Comparison of ENCODE assay signal across 30 mouse cellular contexts in the genomic region with DNA sequence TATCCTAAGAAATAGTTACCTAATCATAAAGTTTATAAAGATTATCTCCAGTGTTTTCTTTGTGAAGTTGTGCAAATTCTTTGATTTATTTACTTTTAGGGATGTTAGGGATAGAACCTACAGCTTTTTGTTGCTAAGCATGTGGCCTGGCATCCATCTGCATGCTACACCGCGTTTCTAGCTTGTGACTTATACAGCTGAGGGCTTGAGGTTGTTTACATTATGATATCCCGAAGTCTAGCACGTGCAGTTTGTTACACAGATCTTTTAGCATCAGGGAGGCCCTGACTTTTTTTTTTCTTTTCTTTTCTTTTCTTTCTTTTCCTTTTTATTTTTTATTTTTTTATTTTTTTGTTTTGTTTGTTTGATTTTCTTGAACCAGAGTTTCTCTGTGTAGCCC. TPM values are rescaled to one million over a fixed set of nuclear protein-coding genes. Genes with fewer than 3 reads are reported as not detected.
A peak's percentile ranks its signal among the peaks of the same experiment; 100 is the strongest.
DNase-seq lines count a peak whose midpoint lies in the region; ATAC-seq and TF ChIP-seq lines count a peak whose summit lies in the region.
"Had no signal": no experiment of that assay in that cellular context is flagged by ENCODE, and none has a peak within 500 bp of the region (broad histone marks: within the 10 kb centered on the region; RNA-seq: fewer than 3 reads in every experiment).

No protein-coding gene starts in this region.

- intact Hi-C loops in gastrocnemius, adult 2 months (cut with DNase I), result loop anchor here (5.0 kb wide), 1 partner anchor 57 kb away; a partner anchor contains a TSS
- intact Hi-C loops in gastrocnemius, postnatal 36 days (cut with DNase I), result loop anchor here (5.0 kb wide), 1 partner anchor 87 kb away; no protein-coding TSS in a partner anchor
- intact Hi-C loops in heart, postnatal 25 days (cut with DNase I), result no loop called here

- WGBS in heart, embryonic 13.5 days, result 32% methylated on average over 4 of the region's 4 CpGs
- 16% methylated on average over 4 of the region's 4 CpGs for WGBS in intestine, embryonic 14.5 days
- WGBS in intestine, embryonic 15.5 days, result 9% methylated on average over 4 of the region's 4 CpGs
- 9% methylated on average over 4 of the region's 4 CpGs for WGBS in stomach, embryonic 14.5 days

- no peak for ATAC-seq in heart, embryonic 13.5 days (ENCODE audit: extremely low read depth, insufficient number of reproducible peaks, low FRiP score, low TSS enrichment)
- ATAC-seq in intestine, embryonic 14.5 days (replicated peaks; ENCODE audit: low FRiP score, low TSS enrichment, low read depth), result no peak
- ATAC-seq in intestine, embryonic 15.5 days, result no peak
- ATAC-seq in stomach, embryonic 14.5 days (ENCODE audit: insufficient number of reproducible peaks, insufficient read depth, low FRiP score, low read depth), result no peak
- ATAC-seq: activated CD4-positive, CD25-positive, alpha-beta regulatory T cell, adult 4 months; forebrain, embryonic 15.5 days; hindbrain, postnatal 0 days; midbrain, embryonic 16.5 days had no signal

- no peaks in the 10 kb centered on the region for H3K27me3 ChIP-seq in heart, embryonic 13.5 days (replicated peaks)
- no peaks in the 10 kb centered on the region for H3K27me3 ChIP-seq in intestine, embryonic 14.5 days (replicated peaks; ENCODE audit: control insufficient read depth, insufficient read depth, low read length)
- no peaks in the 10 kb centered on the region for H3K27me3 ChIP-seq in intestine, embryonic 15.5 days (replicated peaks)
- H3K27me3 ChIP-seq in stomach, embryonic 14.5 days (ENCODE audit: control insufficient read depth, insufficient read depth, low read length), result no peaks in the 10 kb centered on the region
- H3K27me3 ChIP-seq: CH12.LX; embryonic facial prominence, embryonic 13.5 days; forebrain, embryonic 15.5 days; hindbrain, embryonic 12.5 days; liver, embryonic 13.5 days had no signal

- peaks cover 40% of the 10 kb centered on the region for H3K4me1 ChIP-seq in heart, embryonic 13.5 days
- H3K4me1 ChIP-seq in intestine, embryonic 14.5 days (replicated peaks; ENCODE audit: control insufficient read depth, insufficient read depth, low read length), result peaks cover 3% of the 10 kb centered on the region
- no peaks in the 10 kb centered on the region for H3K4me1 ChIP-seq in intestine, embryonic 15.5 days (replicated peaks)
- peaks cover 16% of the 10 kb centered on the region for H3K4me1 ChIP-seq in stomach, embryonic 14.5 days (ENCODE audit: control insufficient read depth, insufficient read depth, low read length)
- H3K4me1 ChIP-seq: embryonic facial prominence, embryonic 13.5 days had no signal

- TF ChIP-seq CTCF in gastrocnemius, adult 2 months (IDR thresholded peaks at IDR 0.05), result no peak

- DNase-seq in gastrocnemius, adult 2 months, result no peak
- DNase-seq in gastrocnemius, postnatal 36 days, result no peak
- no peak for DNase-seq in heart, postnatal 25 days (ENCODE audit: low spot score)
- DNase-seq in intestine, embryonic 14.5 days (ENCODE audit: low spot score), result no peak
- no peak for DNase-seq in frontal cortex, adult 2 months (ENCODE audit: extremely low spot score in 1 of 2, low spot score in 1 of 2)
- DNase-seq: adrenal gland, adult 2 months; adrenal gland, postnatal 36 days; cerebellum, adult 18-20 months; cerebellum, postnatal 10 days; kidney, adult 18-20 months; kidney, postnatal 36 days; layer of hippocampus, postnatal 36 days; left cerebral cortex, postnatal 4 days; liver, embryonic 13.5 days; lung, adult 2 months; right cerebral cortex, postnatal 25 days had no signal

- peak overlapping the region; percentile 53 for H3K4me2 ChIP-seq in heart, embryonic 13.5 days
- 0 out of 2 replicates have a peak overlapping the region, but pooled peaks have one; percentile 7 for H3K4me2 ChIP-seq in intestine, embryonic 14.5 days (ENCODE audit: low read length)
- no peak overlapping the region for H3K4me2 ChIP-seq in intestine, embryonic 15.5 days (replicated peaks)
- no peak overlapping the region for H3K4me2 ChIP-seq in stomach, embryonic 14.5 days (replicated peaks; ENCODE audit: low read depth, low read length)
- H3K4me2 ChIP-seq: embryonic facial prominence, embryonic 13.5 days; forebrain, embryonic 15.5 days; hindbrain, embryonic 12.5 days; liver, embryonic 13.5 days; midbrain, embryonic 11.5 days had no signal

- H3K9me3 ChIP-seq in heart, embryonic 13.5 days, result no peaks in the 10 kb centered on the region
- H3K9me3 ChIP-seq in intestine, embryonic 14.5 days (ENCODE audit: control insufficient read depth, low read length), result no peaks in the 10 kb centered on the region
- no peaks in the 10 kb centered on the region for H3K9me3 ChIP-seq in intestine, embryonic 15.5 days
- no peaks in the 10 kb centered on the region for H3K9me3 ChIP-seq in stomach, embryonic 14.5 days (ENCODE audit: control insufficient read depth, low read depth, low read length)
- H3K9me3 ChIP-seq: embryonic facial prominence, embryonic 13.5 days; forebrain, embryonic 10.5 days; forebrain, embryonic 15.5 days; hindbrain, embryonic 12.5 days; liver, embryonic 13.5 days had no signal

- H3K27ac ChIP-seq in gastrocnemius, adult 2 months, result peak overlapping the region; percentile 90
- peak overlapping the region; percentile 87 for H3K27ac ChIP-seq in heart, embryonic 13.5 days (replicated peaks)
- no peak overlapping the region for H3K27ac ChIP-seq in intestine, embryonic 14.5 days (ENCODE audit: low read depth)
- no peak overlapping the region for H3K27ac ChIP-seq in intestine, embryonic 15.5 days
- peak overlapping the region; percentile 15; the same call in 1 of the 2 replicates for H3K27ac ChIP-seq in stomach, embryonic 14.5 days (ENCODE audit: low read length)
- H3K27ac ChIP-seq: embryonic facial prominence, embryonic 13.5 days; forebrain, embryonic 10.5 days; forebrain, embryonic 15.5 days; hindbrain, embryonic 12.5 days; hindbrain, postnatal 0 days; liver, embryonic 13.5 days had no signal

- H3K4me3 ChIP-seq in gastrocnemius, adult 2 months, result peak overlapping the region; percentile 45
- H3K4me3 ChIP-seq in heart, embryonic 13.5 days, result no peak overlapping the region
- H3K4me3 ChIP-seq in intestine, embryonic 14.5 days (ENCODE audit: low read depth, low read length), result no peak overlapping the region
- H3K4me3 ChIP-seq in intestine, embryonic 15.5 days (replicated peaks), result no peak overlapping the region
- no peak overlapping the region for H3K4me3 ChIP-seq in stomach, embryonic 14.5 days (ENCODE audit: low read depth, low read length)
- H3K4me3 ChIP-seq: embryonic facial prominence, embryonic 13.5 days; forebrain, embryonic 10.5 days; forebrain, embryonic 15.5 days; hindbrain, embryonic 12.5 days; liver, embryonic 13.5 days had no signal

- H3K36me3 ChIP-seq in heart, embryonic 13.5 days, result peaks cover 36% of the 10 kb centered on the region
- peaks cover 22% of the 10 kb centered on the region for H3K36me3 ChIP-seq in intestine, embryonic 14.5 days (ENCODE audit: control insufficient read depth, insufficient read depth, low read length)
- H3K36me3 ChIP-seq in intestine, embryonic 15.5 days, result no peaks in the 10 kb centered on the region
- H3K36me3 ChIP-seq in stomach, embryonic 14.5 days (ENCODE audit: control insufficient read depth, insufficient read depth, low read length), result peaks cover 15% of the 10 kb centered on the region

- peak overlapping the region; percentile 17; the same call in 1 of the 2 replicates for H3K9ac ChIP-seq in heart, embryonic 13.5 days
- H3K9ac ChIP-seq in intestine, embryonic 14.5 days (ENCODE audit: low read length), result no peak overlapping the region
- H3K9ac ChIP-seq in intestine, embryonic 15.5 days, result no peak overlapping the region
- H3K9ac ChIP-seq in stomach, embryonic 14.5 days (replicated peaks; ENCODE audit: low read depth, low read length), result no peak overlapping the region
- H3K9ac ChIP-seq: embryonic facial prominence, embryonic 13.5 days; forebrain, embryonic 15.5 days; hindbrain, embryonic 12.5 days; liver, embryonic 13.5 days had no signal

RNA-seq across cellular contexts. Expression of a gene that starts 12.1 kb away (rescaled TPM):
- 100 to 1,000 TPM; 158 to 193 TPM for total RNA-seq in gastrocnemius, adult 2 months (2021)
- total RNA-seq in gastrocnemius, postnatal 36 days (2021), result 100 to 1,000 TPM; 165 to 181 TPM
- 106 and 108 TPM in 2 replicates for polyA plus RNA-seq in heart, embryonic 13.5 days (2015; fragmentation: Nextera tagmentation; extraction: Ambion mirVana)
- total RNA-seq in heart, postnatal 25 days (2021), result 100 to 1,000 TPM; 109 to 114 TPM
- polyA plus RNA-seq in intestine, embryonic 14.5 days (2014; fragmentation: Nextera tagmentation; extraction: Ambion mirVana), result 102 and 114 TPM in 2 replicates
- polyA plus RNA-seq in intestine, embryonic 15.5 days (2015; fragmentation: Nextera tagmentation; extraction: Ambion mirVana), result 98.2 and 101 TPM in 2 replicates
- polyA plus RNA-seq in stomach, embryonic 14.5 days (2014; fragmentation: Nextera tagmentation; extraction: Ambion mirVana), result 116 TPM in 2 replicates
- polyA plus RNA-seq in frontal cortex, adult 2 months (2012; rRNA removed), result 92.6 and 102 TPM in 2 replicates

RNA-seq across cellular contexts. Expression of a gene that starts 33.4 kb away (rescaled TPM):
- total RNA-seq in gastrocnemius, adult 2 months (2021), result 10 to 100 TPM; 62.9 to 80.8 TPM
- 10 to 100 TPM; 73.9 to 77.5 TPM for total RNA-seq in gastrocnemius, postnatal 36 days (2021)
- polyA plus RNA-seq in heart, embryonic 13.5 days (2015; fragmentation: Nextera tagmentation; extraction: Ambion mirVana), result 124 and 131 TPM in 2 replicates
- 100 to 1,000 TPM; 120 to 122 TPM for total RNA-seq in heart, postnatal 25 days (2021)
- 140 TPM in 2 replicates for polyA plus RNA-seq in intestine, embryonic 14.5 days (2014; fragmentation: Nextera tagmentation; extraction: Ambion mirVana)
- polyA plus RNA-seq in intestine, embryonic 15.5 days (2015; fragmentation: Nextera tagmentation; extraction: Ambion mirVana), result 143 and 144 TPM in 2 replicates
- 125 and 135 TPM in 2 replicates for polyA plus RNA-seq in stomach, embryonic 14.5 days (2014; fragmentation: Nextera tagmentation; extraction: Ambion mirVana)
- polyA plus RNA-seq in frontal cortex, adult 2 months (2012; rRNA removed), result 81.2 and 84.3 TPM in 2 replicates

RNA-seq across cellular contexts. Expression of a gene that starts 46.6 kb away (rescaled TPM):
- total RNA-seq in gastrocnemius, adult 2 months (2021), result 10 to 100 TPM; 19.5 to 35.2 TPM
- 10 to 100 TPM; 22.5 to 28.4 TPM for total RNA-seq in gastrocnemius, postnatal 36 days (2021)
- 169 and 180 TPM in 2 replicates for polyA plus RNA-seq in heart, embryonic 13.5 days (2015; fragmentation: Nextera tagmentation; extraction: Ambion mirVana)
- 10 to 100 TPM; 65.8 to 70.5 TPM for total RNA-seq in heart, postnatal 25 days (2021)
- 87.4 and 93.1 TPM in 2 replicates for polyA plus RNA-seq in intestine, embryonic 14.5 days (2014; fragmentation: Nextera tagmentation; extraction: Ambion mirVana)
- polyA plus RNA-seq in intestine, embryonic 15.5 days (2015; fragmentation: Nextera tagmentation; extraction: Ambion mirVana), result 86.4 and 89.0 TPM in 2 replicates
- 93.6 and 99.4 TPM in 2 replicates for polyA plus RNA-seq in stomach, embryonic 14.5 days (2014; fragmentation: Nextera tagmentation; extraction: Ambion mirVana)
- polyA plus RNA-seq in frontal cortex, adult 2 months (2012; rRNA removed), result 538 and 542 TPM in 2 replicates

RNA-seq across cellular contexts. Expression of a gene that starts 59.7 kb away (rescaled TPM):
- 1,000 to 10,000 TPM; 2,819 to 3,581 TPM for total RNA-seq in gastrocnemius, adult 2 months (2021)
- 1,000 to 10,000 TPM; 4,749 to 5,131 TPM for total RNA-seq in gastrocnemius, postnatal 36 days (2021)
- polyA plus RNA-seq in heart, embryonic 13.5 days (2015; fragmentation: Nextera tagmentation; extraction: Ambion mirVana), result 162 and 211 TPM in 2 replicates
- total RNA-seq in heart, postnatal 25 days (2021), result 10 to 100 TPM; 12.6 to 18.0 TPM
- 19.1 and 20.4 TPM in 2 replicates for polyA plus RNA-seq in intestine, embryonic 14.5 days (2014; fragmentation: Nextera tagmentation; extraction: Ambion mirVana)
- 18.4 and 20.2 TPM in 2 replicates for polyA plus RNA-seq in intestine, embryonic 15.5 days (2015; fragmentation: Nextera tagmentation; extraction: Ambion mirVana)
- polyA plus RNA-seq in stomach, embryonic 14.5 days (2014; fragmentation: Nextera tagmentation; extraction: Ambion mirVana), result 13.6 and 13.8 TPM in 2 replicates
- 1.4 TPM in 2 replicates for polyA plus RNA-seq in frontal cortex, adult 2 months (2012; rRNA removed)
- total RNA-seq: megakaryocyte progenitor cell, adult 5-6 weeks; neutrophil, adult 5-6 weeks had no signal
- polyA plus RNA-seq: activated CD4-positive, CD25-positive, alpha-beta regulatory T cell, adult 4 months had no signal

Comparison
In these comparisons a context has a peak if more than half of its experiments do, and no peak if none do; other contexts are left out.
1. H3K4me2 ChIP-seq: peak in heart, embryonic 13.5 days (single experiment) and intestine, embryonic 14.5 days (single experiment); none in intestine, embryonic 15.5 days (single experiment) and stomach, embryonic 14.5 days (single experiment).
2. H3K27ac ChIP-seq: peak in gastrocnemius, adult 2 months (single experiment), heart, embryonic 13.5 days (single experiment) and stomach, embryonic 14.5 days (single experiment); none in intestine, embryonic 14.5 days (single experiment) and intestine, embryonic 15.5 days (single experiment).